In the genomic region with DNA sequence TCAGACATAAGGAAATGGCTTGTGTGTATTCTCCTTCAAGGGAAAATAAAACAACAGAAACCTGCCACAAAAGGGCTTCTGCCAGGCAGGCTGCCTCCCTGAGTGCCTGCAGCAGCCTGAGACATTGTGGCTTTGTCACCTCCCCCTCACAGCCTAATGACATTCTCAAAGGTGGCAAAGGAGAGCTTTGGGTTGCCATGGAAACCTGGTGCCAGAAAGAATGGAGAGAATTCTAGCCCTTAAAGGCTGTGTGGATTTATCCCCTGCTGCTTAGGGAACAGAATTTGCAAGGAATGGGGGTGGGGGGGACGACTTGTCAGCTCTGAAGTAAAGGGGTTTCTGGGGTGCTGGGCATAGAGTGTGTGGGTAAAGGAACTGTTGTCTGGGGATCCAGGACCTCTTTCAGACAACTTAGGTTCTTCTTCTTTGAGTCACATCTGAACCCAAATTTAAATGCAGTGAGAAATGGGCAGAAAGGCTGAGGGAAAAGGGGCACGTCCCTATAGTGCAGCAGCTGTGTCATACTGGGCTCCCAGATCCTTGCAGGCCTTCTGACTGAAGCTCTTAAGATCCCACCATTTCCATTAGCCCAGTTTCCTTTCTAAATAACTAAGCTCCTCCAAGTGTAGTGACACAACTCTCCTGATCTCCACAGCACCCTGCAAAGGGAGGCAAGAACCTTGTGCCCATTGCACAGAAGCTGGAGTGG, we compare ENCODE assay signal across 8 mouse cellular contexts.
A peak's percentile ranks its signal among the peaks of the same experiment; 100 is the strongest.
DNase-seq lines count a peak whose midpoint lies in the region; ATAC-seq and TF ChIP-seq lines count a peak whose summit lies in the region.

No protein-coding gene starts in this region.

- TF ChIP-seq CTCF in intestine, postnatal 0 days (IDR thresholded peaks at IDR 0.05; ENCODE audit: low read depth) = no peak

- no peak overlapping the region for H3K4me3 ChIP-seq in embryonic facial prominence, embryonic 11.5 days (ENCODE audit: low read depth, low read length)
- no peak overlapping the region for H3K4me3 ChIP-seq in neural tube, embryonic 14.5 days (ENCODE audit: low read depth, low read length)
- no peak overlapping the region for H3K4me3 ChIP-seq in intestine, postnatal 0 days (ENCODE audit: low read depth, low read length)

- peak; percentile 8 for DNase-seq in ovary, adult 18-20 months (ENCODE audit: low spot score)
- DNase-seq in ovary, postnatal 10 days (ENCODE audit: low spot score) = no peak
- peak; percentile 79 for DNase-seq in embryonic facial prominence, embryonic 11.5 days (ENCODE audit: low spot score)
- DNase-seq in layer of hippocampus, adult 8-10 months (ENCODE audit: low spot score in 2 of 2) = peak; percentile 42 to 62
- DNase-seq in cerebellum, adult 11-12 months = no peak
- no peak for DNase-seq in kidney, postnatal 36 days

- WGBS in embryonic facial prominence, embryonic 11.5 days = 31% methylated on average over 2 of the region's 2 CpGs
- 9% methylated on average over 2 of the region's 2 CpGs for WGBS in neural tube, embryonic 14.5 days
- WGBS in intestine, postnatal 0 days = 44% methylated on average over 2 of the region's 2 CpGs

- H3K9me3 ChIP-seq in embryonic facial prominence, embryonic 11.5 days (replicated peaks; ENCODE audit: control insufficient read depth, low read length) = no peaks in the 10 kb centered on the region; the same call in 1 of the 2 replicates
- H3K9me3 ChIP-seq in neural tube, embryonic 14.5 days (ENCODE audit: control insufficient read depth, low read length) = no peaks in the 10 kb centered on the region
- H3K9me3 ChIP-seq in intestine, postnatal 0 days (ENCODE audit: control insufficient read depth) = no peaks in the 10 kb centered on the region

- H3K27me3 ChIP-seq in embryonic facial prominence, embryonic 11.5 days (ENCODE audit: control insufficient read depth, insufficient read depth, low read length) = no peaks in the 10 kb centered on the region
- no peaks in the 10 kb centered on the region for H3K27me3 ChIP-seq in neural tube, embryonic 14.5 days (ENCODE audit: control insufficient read depth, insufficient read depth, low read length)
- H3K27me3 ChIP-seq in intestine, postnatal 0 days (replicated peaks; ENCODE audit: control insufficient read depth, insufficient read depth, low read length) = no peaks in the 10 kb centered on the region

- H3K4me2 ChIP-seq in embryonic facial prominence, embryonic 11.5 days (ENCODE audit: low read depth, low read length) = no peak overlapping the region
- no peak overlapping the region for H3K4me2 ChIP-seq in neural tube, embryonic 14.5 days (ENCODE audit: low read depth, low read length)
- no peak overlapping the region for H3K4me2 ChIP-seq in intestine, postnatal 0 days (replicated peaks; ENCODE audit: low read depth)

- H3K27ac ChIP-seq in embryonic facial prominence, embryonic 11.5 days (replicated peaks; ENCODE audit: low read depth, low read length) = no peak overlapping the region
- H3K27ac ChIP-seq in neural tube, embryonic 14.5 days (ENCODE audit: low read depth, low read length) = peak overlapping the region; percentile 87
- no peak overlapping the region for H3K27ac ChIP-seq in intestine, postnatal 0 days (ENCODE audit: low read depth, low read length)

- H3K36me3 ChIP-seq in embryonic facial prominence, embryonic 11.5 days (replicated peaks; ENCODE audit: control insufficient read depth, insufficient read depth, low read depth, low read length) = no peaks in the 10 kb centered on the region
- no peaks in the 10 kb centered on the region for H3K36me3 ChIP-seq in neural tube, embryonic 14.5 days (ENCODE audit: control insufficient read depth, insufficient read depth, low read length)
- no peaks in the 10 kb centered on the region for H3K36me3 ChIP-seq in intestine, postnatal 0 days (ENCODE audit: control insufficient read depth, insufficient read depth)

- H3K9ac ChIP-seq in embryonic facial prominence, embryonic 11.5 days (replicated peaks; ENCODE audit: low read length) = no peak overlapping the region
- 0 out of 2 replicates have a peak overlapping the region, but pooled peaks have one; percentile 9 for H3K9ac ChIP-seq in neural tube, embryonic 14.5 days (replicated peaks; ENCODE audit: low read depth, low read length)
- no peak overlapping the region for H3K9ac ChIP-seq in intestine, postnatal 0 days (ENCODE audit: low read depth, low read length)

- peaks cover 2% of the 10 kb centered on the region; the same call in 1 of the 2 replicates for H3K4me1 ChIP-seq in embryonic facial prominence, embryonic 11.5 days (ENCODE audit: control insufficient read depth, insufficient read depth, low read length)
- H3K4me1 ChIP-seq in neural tube, embryonic 14.5 days (ENCODE audit: control insufficient read depth, insufficient read depth, low read length) = peaks cover 19% of the 10 kb centered on the region; the same call in 1 of the 2 replicates
- no peaks in the 10 kb centered on the region for H3K4me1 ChIP-seq in intestine, postnatal 0 days (replicated peaks; ENCODE audit: control insufficient read depth, insufficient read depth, low read length)

- peak; percentile 78 for ATAC-seq in embryonic facial prominence, embryonic 11.5 days (replicated peaks; ENCODE audit: insufficient number of reproducible peaks, low FRiP score, low TSS enrichment, low read depth)
- peak; percentile 92 for ATAC-seq in neural tube, embryonic 14.5 days (ENCODE audit: low read depth)
- ATAC-seq in intestine, postnatal 0 days = no peak

Comparison
In these comparisons a context has a peak if more than half of its experiments do, and no peak if none do; other contexts are left out.
1. DNase-seq: peak in ovary, adult 18-20 months (single experiment), embryonic facial prominence, embryonic 11.5 days (single experiment) and layer of hippocampus, adult 8-10 months (2 of 2); none in ovary, postnatal 10 days (single experiment), cerebellum, adult 11-12 months (single experiment) and kidney, postnatal 36 days (0 of 2).